Mouse (Mus musculus): ENCODE measurements at regions not wholly inside any gene's neighbourhood (a gene's known extent, or its start where the extent isn't known, plus 50 kb on each side); places are given as distances from the start of the nearest gene placed in this dataset.

- Histone ChIP-seq H3K4me2 (ENCODE audit: low read depth, low read length) (no peak overlapping the region), H3K4me3 (ENCODE audit: low read depth, low read length) (no peak overlapping the region), H3K27ac (ENCODE audit: low read depth) (no peak overlapping the region), H3K4me1 (ENCODE audit: insufficient read depth) (no peaks in the 10 kb centered on the region), H3K36me3 (replicated peaks; ENCODE audit: insufficient read depth, low read length) (no peaks in the 10 kb centered on the region), H3K27me3 (ENCODE audit: insufficient read depth, low read length) (no peaks in the 10 kb centered on the region), H3K9ac (replicated peaks) (no peak overlapping the region), H3K9me3 (ENCODE audit: low read length) (no peaks in the 10 kb centered on the region)
- no peak for TF ChIP-seq EP300 (IDR thresholded peaks at IDR 0.05; ENCODE audit: low read depth)
- TF ChIP-seq CTCF (IDR thresholded peaks at IDR 0.05; ENCODE audit: low read depth): no peak
- ATAC-seq: no peak
- 71% methylated on average over 5 of the region's 5 CpGs for WGBS (ENCODE audit: insufficient replicate concordance)
- no peak for DNase-seq
These were observed 652.8 kb downstream of the Bckdhb start for GRCm38 (mm10) chr9:84577781-84578180.

- H3K4me3 ChIP-seq (ENCODE audit: low read depth, low read length): no peak overlapping the region
- H3K36me3 ChIP-seq (replicated peaks; ENCODE audit: insufficient read depth, low read length): no peaks in the 10 kb centered on the region
- no peak overlapping the region for H3K9ac ChIP-seq (replicated peaks)
- H3K27ac ChIP-seq (ENCODE audit: low read depth): no peak overlapping the region
- H3K9me3 ChIP-seq (ENCODE audit: low read length): no peaks in the 10 kb centered on the region
- DNase-seq (no peak), ATAC-seq (no peak)
- no peak overlapping the region for H3K4me2 ChIP-seq (ENCODE audit: low read depth, low read length)
- no peak for TF ChIP-seq EP300 (IDR thresholded peaks at IDR 0.05; ENCODE audit: low read depth)
- WGBS (ENCODE audit: insufficient replicate concordance): 70% methylated on average over 4 of the region's 4 CpGs
- no peaks in the 10 kb centered on the region for H3K4me1 ChIP-seq (ENCODE audit: insufficient read depth)
- H3K27me3 ChIP-seq (ENCODE audit: insufficient read depth, low read length): no peaks in the 10 kb centered on the region
These were observed 662.8 kb downstream of the Bckdhb start for GRCm38 (mm10) chr9:84587791-84588190.

DNA sequence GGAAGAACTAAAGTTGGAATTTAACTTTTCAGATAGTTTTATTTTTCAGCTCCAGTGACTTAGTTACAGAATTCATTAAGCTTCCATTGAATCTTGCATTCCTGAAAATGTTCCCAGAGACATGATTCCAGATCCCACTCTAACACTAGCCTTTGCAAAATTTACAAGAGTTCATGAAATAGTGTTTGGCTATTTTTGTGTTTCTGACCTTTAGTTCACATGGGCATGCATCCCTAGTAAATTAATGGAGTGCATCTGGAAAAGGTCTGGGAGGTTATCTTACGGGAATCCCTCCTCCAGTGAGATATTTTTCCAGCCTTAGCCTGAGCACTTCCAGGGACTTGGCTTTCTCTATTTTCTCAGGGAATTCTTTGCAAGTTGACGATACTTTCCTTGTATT, 669.8 kb downstream of the Bckdhb start:
- TF ChIP-seq CTCF (IDR thresholded peaks at IDR 0.05; ENCODE audit: low read depth): no peak
- TF ChIP-seq EP300 (IDR thresholded peaks at IDR 0.05; ENCODE audit: low read depth): no peak
- no peak for DNase-seq
- WGBS (ENCODE audit: insufficient replicate concordance): 77% methylated on average over 2 of the region's 2 CpGs

More for the DNA sequence above, 669.8 kb downstream of the Bckdhb start:
- ATAC-seq: no peak
- Histone ChIP-seq H3K9ac (replicated peaks) (no peak overlapping the region), H3K36me3 (replicated peaks; ENCODE audit: insufficient read depth, low read length) (no peaks in the 10 kb centered on the region), H3K4me3 (ENCODE audit: low read depth, low read length) (no peak overlapping the region), H3K27me3 (ENCODE audit: insufficient read depth, low read length) (no peaks in the 10 kb centered on the region), H3K27ac (ENCODE audit: low read depth) (no peak overlapping the region), H3K4me2 (ENCODE audit: low read depth, low read length) (no peak overlapping the region), H3K4me1 (ENCODE audit: insufficient read depth) (no peaks in the 10 kb centered on the region), H3K9me3 (ENCODE audit: low read length) (no peaks in the 10 kb centered on the region)

All from liver, postnatal 0 days (tissue).